Mouse (Mus musculus) hindbrain, embryonic 10.5 days (tissue): ENCODE measurements at regions not wholly inside any gene's neighbourhood (a gene's known extent, or its start where the extent isn't known, plus 50 kb on each side); places are given as distances from the start of the nearest gene placed in this dataset.

Experiments used
- DNase-seq: peaks from one replicate; pipeline ENCODE4 v3.0.0-alpha.2; 2017; ENCODE audit warnings: low spot score
- H3K27ac ChIP-seq: fragments of 300-500 bp; sonication (generic); 2 replicates; pipeline ENCODE4 v1.5.1; 2016; ENCODE audit warnings: mild to moderate bottlenecking, moderate library complexity
- H3K27me3 ChIP-seq: fragments of 300-500 bp; sonication (generic); 2 replicates; pipeline ENCODE4 v1.6.1; 2016; ENCODE audit warnings: mild to moderate bottlenecking; ENCODE audit not compliant: poor library complexity, insufficient read depth, severe bottlenecking
- H3K36me3 ChIP-seq: fragments of 300-500 bp; sonication (generic); 2 replicates; pipeline ENCODE4 v1.6.1; 2016; ENCODE audit warnings: mild to moderate bottlenecking, moderate library complexity
- H3K4me1 ChIP-seq: fragments of 300-500 bp; sonication (generic); replicated peaks from 2 replicates; pipeline ENCODE4 v1.6.1; 2016; ENCODE audit warnings: mild to moderate bottlenecking
- H3K4me3 ChIP-seq: fragments of 300-500 bp; sonication (generic); 2 replicates; pipeline ENCODE4 v1.5.1; 2016; ENCODE audit warnings: mild to moderate bottlenecking, moderate library complexity
- H3K9me3 ChIP-seq: fragments of 300-500 bp; sonication (generic); 2 replicates; pipeline ENCODE4 v1.6.1; 2016; ENCODE audit warnings: mild to moderate bottlenecking, moderate library complexity
- WGBS: fragments of 180-500 bp; shearing (Covaris S2); methylation state at CpG from one replicate; pipeline ENCODE4 v1.1.7; 2016; 5-methylcytosine and 5-hydroxymethylcytosine counted together

GRCm38 (mm10) chr1:149000092-149000491 lies 961.0 kb downstream of the Pla2g4a start:
- H3K27me3 ChIP-seq = no peaks in the 10 kb centered on the region
- H3K4me1 ChIP-seq = no peaks in the 10 kb centered on the region
- H3K27ac ChIP-seq = no peak overlapping the region
- no peaks in the 10 kb centered on the region for H3K36me3 ChIP-seq
- DNase-seq = no peak
- WGBS = 80% methylated on average over 3 of the region's 3 CpGs
- H3K9me3 ChIP-seq = no peaks in the 10 kb centered on the region
- H3K4me3 ChIP-seq = no peak overlapping the region

GRCm38 (mm10) chr1:148993586-148993985 lies 967.5 kb downstream of the Pla2g4a start:
- no peak for DNase-seq
- 65% methylated on average over 1 of the region's 1 CpGs for WGBS
- H3K36me3 ChIP-seq = no peaks in the 10 kb centered on the region
- no peak overlapping the region for H3K4me3 ChIP-seq
- no peak overlapping the region for H3K27ac ChIP-seq
- H3K4me1 ChIP-seq = no peaks in the 10 kb centered on the region
- no peaks in the 10 kb centered on the region for H3K27me3 ChIP-seq
- H3K9me3 ChIP-seq = no peaks in the 10 kb centered on the region

- H3K36me3 ChIP-seq = no peaks in the 10 kb centered on the region
- H3K27ac ChIP-seq = no peak overlapping the region
- H3K27me3 ChIP-seq = no peaks in the 10 kb centered on the region
- H3K9me3 ChIP-seq = no peaks in the 10 kb centered on the region
- DNase-seq = no peak
- H3K4me3 ChIP-seq = no peak overlapping the region
- H3K4me1 ChIP-seq = no peaks in the 10 kb centered on the region
- WGBS = 88% methylated on average over 5 of the region's 5 CpGs
These were observed 983.7 kb downstream of the Pla2g4a start for GRCm38 (mm10) chr1:148977377-148977776.

- DNase-seq = no peak
- Histone ChIP-seq H3K27ac (no peak overlapping the region), H3K4me1 (no peaks in the 10 kb centered on the region), H3K4me3 (no peak overlapping the region), H3K9me3 (no peaks in the 10 kb centered on the region), H3K36me3 (no peaks in the 10 kb centered on the region), H3K27me3 (no peaks in the 10 kb centered on the region)
These were observed 995.7 kb downstream of the Pla2g4a start for GRCm38 (mm10) chr1:148965358-148965757.

GRCm38 (mm10) chr1:148934366-148934765 lies 1026.7 kb downstream of the Pla2g4a start:
- WGBS = 90% methylated on average over 3 of the region's 3 CpGs

GRCm38 (mm10) chr1:148924506-148924905 lies 1036.6 kb downstream of the Pla2g4a start:
- Histone ChIP-seq H3K4me3 (no peak overlapping the region), H3K27me3 (no peaks in the 10 kb centered on the region), H3K4me1 (no peaks in the 10 kb centered on the region), H3K9me3 (no peaks in the 10 kb centered on the region), H3K36me3 (no peaks in the 10 kb centered on the region), H3K27ac (no peak overlapping the region)
- 76% methylated on average over 2 of the region's 2 CpGs for WGBS
- DNase-seq = no peak

More at GRCm38 (mm10) chr1:148934366-148934765, 1026.7 kb downstream of the Pla2g4a start:
- no peaks in the 10 kb centered on the region for H3K36me3 ChIP-seq
- no peaks in the 10 kb centered on the region for H3K9me3 ChIP-seq
- no peaks in the 10 kb centered on the region for H3K4me1 ChIP-seq
- H3K27me3 ChIP-seq = no peaks in the 10 kb centered on the region
- no peak for DNase-seq
- no peak overlapping the region for H3K4me3 ChIP-seq
- H3K27ac ChIP-seq = no peak overlapping the region

- H3K27ac ChIP-seq = no peak overlapping the region
- H3K4me3 ChIP-seq = no peak overlapping the region
- H3K36me3 ChIP-seq = no peaks in the 10 kb centered on the region
- H3K27me3 ChIP-seq = no peaks in the 10 kb centered on the region
- no peak for DNase-seq
- H3K9me3 ChIP-seq = no peaks in the 10 kb centered on the region
- no peaks in the 10 kb centered on the region for H3K4me1 ChIP-seq
These were observed 1044.0 kb downstream of the Pla2g4a start for GRCm38 (mm10) chr1:148917062-148917461.

GRCm38 (mm10) chr1:148912819-148913218 lies 1048.3 kb downstream of the Pla2g4a start:
- H3K36me3 ChIP-seq = no peaks in the 10 kb centered on the region
- H3K4me1 ChIP-seq = no peaks in the 10 kb centered on the region
- no peak overlapping the region for H3K27ac ChIP-seq
- DNase-seq = no peak
- H3K9me3 ChIP-seq = no peaks in the 10 kb centered on the region
- no peaks in the 10 kb centered on the region for H3K27me3 ChIP-seq
- no peak overlapping the region for H3K4me3 ChIP-seq
- 85% methylated on average over 1 of the region's 1 CpGs for WGBS

GRCm38 (mm10) chr1:148904067-148904466 lies 1057.0 kb downstream of the Pla2g4a start:
- no peak overlapping the region for H3K4me3 ChIP-seq
- H3K9me3 ChIP-seq = no peaks in the 10 kb centered on the region
- no peaks in the 10 kb centered on the region for H3K27me3 ChIP-seq
- no peak overlapping the region for H3K27ac ChIP-seq
- H3K36me3 ChIP-seq = no peaks in the 10 kb centered on the region
- no peaks in the 10 kb centered on the region for H3K4me1 ChIP-seq
- DNase-seq = no peak

GRCm38 (mm10) chr1:148903093-148903492 lies 1058.0 kb downstream of the Pla2g4a start:
- no peaks in the 10 kb centered on the region for H3K27me3 ChIP-seq
- DNase-seq = no peak
- H3K4me1 ChIP-seq = no peaks in the 10 kb centered on the region
- no peaks in the 10 kb centered on the region for H3K9me3 ChIP-seq
- H3K27ac ChIP-seq = no peak overlapping the region
- H3K4me3 ChIP-seq = no peak overlapping the region
- H3K36me3 ChIP-seq = no peaks in the 10 kb centered on the region

GRCm38 (mm10) chr1:148901319-148902033 lies 1059.6 kb downstream of the Pla2g4a start:
- Histone ChIP-seq H3K4me1 (no peaks in the 10 kb centered on the region), H3K27ac (no peak overlapping the region), H3K9me3 (no peaks in the 10 kb centered on the region), H3K4me3 (no peak overlapping the region), H3K27me3 (no peaks in the 10 kb centered on the region), H3K36me3 (no peaks in the 10 kb centered on the region)
- DNase-seq = no peak
- 91% methylated on average over 2 of the region's 2 CpGs for WGBS

GRCm38 (mm10) chr1:148870788-148871187 lies 1090.3 kb downstream of the Pla2g4a start:
- DNase-seq = no peak

GRCm38 (mm10) chr1:148863582-148863981 lies 1097.5 kb downstream of the Pla2g4a start:
- H3K27ac ChIP-seq = no peak overlapping the region
- no peaks in the 10 kb centered on the region for H3K27me3 ChIP-seq
- 86% methylated on average over 2 of the region's 2 CpGs for WGBS
- H3K9me3 ChIP-seq = no peaks in the 10 kb centered on the region
- no peaks in the 10 kb centered on the region for H3K36me3 ChIP-seq
- DNase-seq = no peak
- no peak overlapping the region for H3K4me3 ChIP-seq
- H3K4me1 ChIP-seq = no peaks in the 10 kb centered on the region

More at GRCm38 (mm10) chr1:148870788-148871187, 1090.3 kb downstream of the Pla2g4a start:
- Histone ChIP-seq H3K4me3 (no peak overlapping the region), H3K27ac (no peak overlapping the region), H3K4me1 (no peaks in the 10 kb centered on the region), H3K36me3 (no peaks in the 10 kb centered on the region), H3K27me3 (no peaks in the 10 kb centered on the region), H3K9me3 (no peaks in the 10 kb centered on the region)
- 89% methylated on average over 1 of the region's 1 CpGs for WGBS

- no peaks in the 10 kb centered on the region for H3K4me1 ChIP-seq
- WGBS = 88% methylated on average over 1 of the region's 1 CpGs
- no peaks in the 10 kb centered on the region for H3K27me3 ChIP-seq
- no peaks in the 10 kb centered on the region for H3K9me3 ChIP-seq
- H3K36me3 ChIP-seq = no peaks in the 10 kb centered on the region
- no peak for DNase-seq
- H3K4me3 ChIP-seq = no peak overlapping the region
- no peak overlapping the region for H3K27ac ChIP-seq
These were observed 1108.1 kb downstream of the Pla2g4a start for GRCm38 (mm10) chr1:148852990-148853389.
